22 mouse cellular contexts compared by ENCODE assay signal in the genomic region with DNA sequence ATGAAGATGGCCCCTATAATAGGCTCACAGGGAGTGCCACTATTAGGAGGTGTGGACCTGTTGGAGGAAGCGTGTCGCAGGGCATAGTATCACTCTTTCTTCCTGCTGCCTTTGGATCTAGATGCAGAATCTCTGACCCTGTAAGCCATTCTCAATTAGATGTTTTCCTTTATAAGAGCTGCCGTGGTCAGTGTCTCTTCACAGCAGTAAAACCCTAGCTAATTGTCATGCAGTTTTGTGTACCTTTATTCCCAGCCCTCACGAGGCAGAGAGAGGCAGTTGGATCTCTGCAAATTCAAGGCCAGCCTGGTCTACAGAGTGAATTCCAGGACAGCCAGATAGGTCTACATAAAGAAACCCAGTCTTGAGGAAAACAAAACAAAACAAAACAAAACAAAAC. TPM values are rescaled to one million over a fixed set of nuclear protein-coding genes. Genes with fewer than 3 reads are reported as not detected.
"Had no signal": no experiment of that assay in that cellular context is flagged by ENCODE, and none has a peak within 500 bp of the region (broad histone marks: within the 10 kb centered on the region; RNA-seq: fewer than 3 reads in every experiment).

No protein-coding gene starts in this region.

- DNase-seq: gastrocnemius, adult 2 months; gastrocnemius, postnatal 10 days; gastrocnemius, postnatal 25 days; heart, adult 2 months; heart, postnatal 14 days; kidney, adult 11 months; kidney, adult 2 months; kidney, adult 9 months; kidney, postnatal 14 days; kidney, postnatal 4 days; liver; liver, embryonic 13.5 days had no signal

RNA-seq across cellular contexts. Expression of a gene that starts 12.6 kb away (rescaled TPM):
- total RNA-seq: gastrocnemius, adult 2 months; gastrocnemius, postnatal 10 days; gastrocnemius, postnatal 25 days; gastrocnemius, postnatal 4 days; granulocyte monocyte progenitor cell, adult 5-6 weeks; heart, adult 2 months; heart, postnatal 14 days; hematopoietic stem cell, adult 5-6 weeks; hindbrain, postnatal 0 days; layer of hippocampus, adult 2 months; layer of hippocampus, postnatal 10 days; layer of hippocampus, postnatal 25 days; left cerebral cortex, adult 2 months; left cerebral cortex, postnatal 14 days; left cerebral cortex, postnatal 36 days had no signal

RNA-seq across cellular contexts. Expression of a gene that starts 25.1 kb away (rescaled TPM):
- total RNA-seq: gastrocnemius, adult 2 months; gastrocnemius, postnatal 10 days; gastrocnemius, postnatal 25 days; gastrocnemius, postnatal 4 days; granulocyte monocyte progenitor cell, adult 5-6 weeks; heart, adult 2 months; heart, postnatal 14 days; hematopoietic stem cell, adult 5-6 weeks; layer of hippocampus, postnatal 10 days; left cerebral cortex, adult 2 months; left cerebral cortex, postnatal 14 days; left cerebral cortex, postnatal 36 days had no signal

RNA-seq across cellular contexts. Expression of a gene that starts 43.8 kb away (rescaled TPM):
- total RNA-seq: gastrocnemius, adult 2 months; gastrocnemius, postnatal 10 days; gastrocnemius, postnatal 25 days; gastrocnemius, postnatal 4 days; granulocyte monocyte progenitor cell, adult 5-6 weeks; heart, adult 2 months; heart, postnatal 14 days; hematopoietic stem cell, adult 5-6 weeks; hindbrain, postnatal 0 days; layer of hippocampus, adult 2 months; layer of hippocampus, postnatal 10 days; layer of hippocampus, postnatal 25 days; left cerebral cortex, adult 2 months; left cerebral cortex, postnatal 14 days; left cerebral cortex, postnatal 36 days had no signal

RNA-seq across cellular contexts. Expression of a gene that starts 43.9 kb away (rescaled TPM):
- total RNA-seq: gastrocnemius, adult 2 months; gastrocnemius, postnatal 10 days; gastrocnemius, postnatal 25 days; gastrocnemius, postnatal 4 days; granulocyte monocyte progenitor cell, adult 5-6 weeks; heart, adult 2 months; heart, postnatal 14 days; hematopoietic stem cell, adult 5-6 weeks; hindbrain, postnatal 0 days; layer of hippocampus, adult 2 months; layer of hippocampus, postnatal 10 days; layer of hippocampus, postnatal 25 days; left cerebral cortex, adult 2 months; left cerebral cortex, postnatal 14 days; left cerebral cortex, postnatal 36 days had no signal
